Mouse (Mus musculus) ovary, adult 10 weeks (tissue): ENCODE data around the gene Snap25. TPM values are rescaled to one million over a fixed set of nuclear protein-coding genes. Genes with fewer than 3 reads are reported as not detected.

ENCODE experiments used
- polyA plus RNA-seq: library from polyadenylated mRNA; stranded (reverse); fragments of 350-450 nt; fragmentation: Illumina TruSeq; extraction: RNeasy Lipid Tissue Mini Kit (QIAGEN cat#74804); gene quantifications from one replicate; pipeline ENCODE4 v1.2.3, GENCODE M21; 2014

Gene Snap25
- 0.46 TPM for polyA plus RNA-seq

DNA sequence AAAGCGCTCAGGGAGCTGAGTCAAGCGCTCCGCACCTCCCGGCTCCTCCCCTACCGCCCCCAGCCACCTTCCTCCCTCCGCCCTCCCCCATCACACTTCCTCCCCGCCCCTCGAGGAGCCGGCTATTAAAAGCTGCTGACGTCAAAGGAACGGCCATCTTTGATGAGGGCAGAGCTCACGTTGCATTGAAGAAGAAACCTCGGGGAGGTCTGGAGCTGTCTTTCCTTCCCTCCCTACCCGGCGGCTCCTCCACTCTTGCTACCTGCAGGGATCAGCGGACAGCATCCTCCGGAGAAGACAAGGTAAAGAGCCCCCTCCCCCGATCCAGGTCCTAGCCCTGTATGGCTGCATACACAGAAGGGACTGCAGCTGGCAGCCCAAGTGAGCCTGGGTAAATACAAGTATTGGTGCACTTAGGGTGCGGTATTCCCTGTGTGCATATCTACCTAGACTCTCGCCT lies at the start of gene Snap25:
TSS of gene Snap25 (plus strand) at position 155 of the 460 bp plus-strand sequence.

Other genes starting within 250 kb of the Snap25 start
- 5.2 TPM for gene Ankef1, start 211.5 kb upstream of the Snap25 start, polyA plus RNA-seq
- 26.8 TPM for gene AL731706.2, start 172.2 kb downstream of the Snap25 start, polyA plus RNA-seq
- 23.3 TPM for gene Slx4ip, start 177.8 kb downstream of the Snap25 start, polyA plus RNA-seq
- gene AL731706.1, start 177.9 kb downstream of the Snap25 start, polyA plus RNA-seq, result 5.7 TPM
- gene Mkks, start 177.9 kb downstream of the Snap25 start, polyA plus RNA-seq, result 95.6 TPM